Mouse (Mus musculus) gastrocnemius, adult 18-20 months (tissue): ENCODE results near the gene 2700049A03Rik. TPM values are rescaled to one million over a fixed set of nuclear protein-coding genes. Genes with fewer than 3 reads are reported as not detected.

Source experiments
- DNase-seq: peaks from one replicate; pipeline ENCODE4 v3.0.0; 2021; ENCODE audit warnings: low spot score
- total RNA-seq, 2 experiments: library from RNA; stranded (reverse); gene quantifications; 2 replicates each; pipeline ENCODE4 v1.2.3; 2021

The 2700049A03Rik gene
- total RNA-seq, 2 experiments from 2014 or later: 3.5 to 4.5 TPM

- no peak for DNase-seq
These were observed 127.6 kb downstream of the 2700049A03Rik start for GRCm38 (mm10) chr12:71264211-71264610.

GRCm38 (mm10) chr12:71269367-71269766 lies 132.7 kb downstream of the 2700049A03Rik start:
- no peak for DNase-seq

- no peak for DNase-seq
These were observed 134.5 kb downstream of the 2700049A03Rik start for GRCm38 (mm10) chr12:71271131-71271530.

GRCm38 (mm10) chr12:71274519-71275237 lies 138.0 kb downstream of the 2700049A03Rik start:
- DNase-seq: no peak

GRCm38 (mm10) chr12:71275906-71276595 lies 139.4 kb downstream of the 2700049A03Rik start:
- no peak for DNase-seq

- DNase-seq: no peak
These were observed 143.0 kb downstream of the 2700049A03Rik start for GRCm38 (mm10) chr12:71279521-71280262.

GRCm38 (mm10) chr12:71281201-71281768 lies 144.6 kb downstream of the 2700049A03Rik start:
- DNase-seq: no peak

- DNase-seq: no peak
These were observed 148.8 kb downstream of the 2700049A03Rik start for GRCm38 (mm10) chr12:71285399-71285798.

- no peak for DNase-seq
These were observed 153.8 kb downstream of the 2700049A03Rik start for GRCm38 (mm10) chr12:71290460-71290859.

Other genes starting within 250 kb of the 2700049A03Rik start
- 100 to 1,000 TPM in 1 of 2 experiments, 10 to 100 TPM in 1; 93.2 to 103 TPM for gene Actr10, start 199.0 kb upstream of the 2700049A03Rik start, total RNA-seq
- gene Psma3, start 162.2 kb upstream of the 2700049A03Rik start, total RNA-seq: 100 to 1,000 TPM; 267 to 285 TPM
- 1 to 10 TPM; 8.9 to 9.0 TPM for gene Arid4a, start 120.9 kb upstream of the 2700049A03Rik start, total RNA-seq
- gene Tomm20l, start 25.4 kb upstream of the 2700049A03Rik start, total RNA-seq: not detected
- gene Timm9, start 164 bp upstream of the 2700049A03Rik start, total RNA-seq: 10 to 100 TPM; 22.4 to 28.5 TPM
- 1 to 10 TPM; 1.9 to 5.4 TPM for gene Dact1, start 173.0 kb downstream of the 2700049A03Rik start, total RNA-seq